Mouse (Mus musculus) v-Abl transformed pro-B cells (cell line): ENCODE measurements around the gene Prdx6b.

Experiments
- in situ Hi-C, 2 experiments: fragments of 400-800 bp; cut with MboI; formaldehyde crosslinking; loops; one replicate each; pipeline ENCODE4 v1.15.1; 2025; ENCODE audit not compliant: unreplicated experiment in 2 of 2

The Prdx6b gene

GRCm38 (mm10) chr2:80315242-80316161 lies 23.2 kb downstream of the Prdx6b start, which contains the start of gene Dnajc10:
Dnajc10 (plus strand) TSS chr2:80315466.
- in situ Hi-C loops = loop anchor here (10.0 to 25.0 kb wide), 4 partner anchors 309 to 1403 kb away; partner anchors contain the start of gene Itprid2 (in 1 of the 2)

GRCm38 (mm10) chr2:80322878-80323277 lies 30.6 kb downstream of the Prdx6b start:
- in situ Hi-C loops = loop anchor here in 1 of 2 experiments (25.0 kb wide), 2 partner anchors 314 to 1411 kb away; no protein-coding TSS in a partner anchor

DNA sequence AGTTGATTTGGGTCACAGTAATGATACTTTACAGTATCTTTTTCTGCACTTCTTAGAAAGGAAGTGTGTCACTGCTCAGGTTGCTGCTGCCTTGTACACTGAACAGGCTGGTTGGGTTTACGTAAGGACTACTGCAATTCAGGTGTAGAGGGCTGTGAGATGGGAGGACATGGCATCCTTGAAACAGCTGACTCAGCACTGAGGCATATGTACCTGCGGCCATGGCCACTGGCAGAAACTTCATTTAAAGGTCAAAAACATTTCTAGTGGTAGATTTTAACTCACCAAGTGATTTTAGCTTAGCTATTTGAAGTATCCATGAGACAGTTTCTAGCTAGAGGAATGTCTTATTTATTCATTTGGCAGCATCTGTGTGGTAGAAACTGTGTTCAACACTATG lies 33.5 kb downstream of the Prdx6b start:
- in situ Hi-C loops = loop anchor here in 1 of 2 experiments (25.0 kb wide), 1 partner anchor 1038 kb away; no protein-coding TSS in a partner anchor

- in situ Hi-C loops = loop anchor here in 1 of 2 experiments (25.0 kb wide), 1 partner anchor 1040 kb away; no protein-coding TSS in a partner anchor
Observed at GRCm38 (mm10) chr2:80327272-80327671, 35.0 kb downstream of the Prdx6b start.

DNA sequence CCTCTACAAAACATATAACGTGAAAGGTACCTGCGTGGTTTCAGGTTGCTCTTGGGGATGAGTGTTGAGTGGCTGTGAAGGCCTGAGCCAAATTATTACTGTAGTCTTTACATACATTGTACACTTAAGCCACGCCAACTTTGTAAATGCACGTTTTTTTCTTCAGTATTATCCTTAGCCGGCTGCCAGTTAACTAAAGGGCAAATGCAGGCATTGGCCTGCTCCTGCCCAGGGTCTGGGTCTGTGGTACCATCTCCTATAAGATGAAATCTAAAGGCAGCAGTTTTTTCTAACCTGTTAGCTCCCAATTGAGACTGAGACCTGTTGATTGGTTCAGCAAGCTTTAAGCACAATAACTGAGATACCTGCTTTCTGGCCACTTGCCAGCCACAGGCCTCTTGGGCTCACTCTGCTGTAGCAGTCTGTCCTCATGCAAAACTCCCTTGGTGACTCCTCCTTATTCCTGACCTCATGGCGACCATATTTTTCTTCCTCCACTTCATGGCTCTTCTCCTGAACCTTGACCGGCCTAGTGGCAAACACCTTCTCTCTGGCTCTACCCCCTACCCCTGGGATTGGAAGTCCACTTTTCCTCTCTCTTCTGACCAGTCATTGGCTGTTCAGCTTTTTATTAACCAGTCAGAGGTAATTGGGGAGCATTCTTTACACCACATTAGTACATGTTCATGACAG lies 36.8 kb downstream of the Prdx6b start:
- in situ Hi-C loops = loop anchor here in 1 of 2 experiments (25.0 kb wide), 1 partner anchor 1042 kb away; no protein-coding TSS in a partner anchor

GRCm38 (mm10) chr2:80340537-80340936 lies 48.3 kb downstream of the Prdx6b start:
- in situ Hi-C loops = loop anchor here in 1 of 2 experiments (25.0 kb wide), 1 partner anchor 1053 kb away; no protein-coding TSS in a partner anchor
